Comparison of ENCODE assay signal across 8 mouse cellular contexts in the genomic region with DNA sequence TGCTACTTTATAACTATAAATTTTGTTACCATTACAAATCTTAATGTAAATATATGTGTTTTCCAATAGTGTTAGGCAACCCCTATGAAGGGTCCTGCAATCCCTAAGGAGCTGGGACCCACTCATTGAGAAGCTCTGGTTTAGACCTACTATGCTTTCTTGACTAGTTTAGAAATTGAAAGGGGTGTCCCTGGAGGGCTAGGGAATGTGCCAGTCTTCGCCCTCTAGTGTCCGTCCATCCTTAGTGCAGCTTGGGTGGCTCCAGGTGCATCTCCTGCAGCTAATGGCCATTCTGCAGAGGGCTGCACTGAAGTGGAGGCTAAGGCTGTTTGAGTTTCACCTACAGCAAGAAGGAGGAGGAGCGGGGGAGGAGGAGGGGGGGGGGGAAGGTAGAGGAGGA.
A peak's percentile ranks its signal among the peaks of the same experiment; 100 is the strongest.
DNase-seq lines count a peak whose midpoint lies in the region; ATAC-seq and TF ChIP-seq lines count a peak whose summit lies in the region.

No protein-coding gene starts in this region.

- no peak overlapping the region for H3K4me2 ChIP-seq in liver, embryonic 13.5 days
- H3K4me2 ChIP-seq in neural tube, embryonic 13.5 days = no peak overlapping the region

- no peak overlapping the region for H3K9ac ChIP-seq in liver, embryonic 13.5 days
- no peak overlapping the region for H3K9ac ChIP-seq in neural tube, embryonic 13.5 days

- H3K27me3 ChIP-seq in hindbrain, embryonic 10.5 days (ENCODE audit: insufficient read depth, poor library complexity, severe bottlenecking) = no peaks in the 10 kb centered on the region
- H3K27me3 ChIP-seq in liver, embryonic 13.5 days = no peaks in the 10 kb centered on the region
- H3K27me3 ChIP-seq in neural tube, embryonic 13.5 days = no peaks in the 10 kb centered on the region

- no peak overlapping the region for H3K4me3 ChIP-seq in hindbrain, embryonic 10.5 days
- no peak overlapping the region for H3K4me3 ChIP-seq in liver, embryonic 13.5 days (replicated peaks)
- H3K4me3 ChIP-seq in neural tube, embryonic 13.5 days = no peak overlapping the region

- H3K36me3 ChIP-seq in hindbrain, embryonic 10.5 days = no peaks in the 10 kb centered on the region
- no peaks in the 10 kb centered on the region for H3K36me3 ChIP-seq in liver, embryonic 13.5 days
- H3K36me3 ChIP-seq in neural tube, embryonic 13.5 days = no peaks in the 10 kb centered on the region

- no peaks in the 10 kb centered on the region for H3K9me3 ChIP-seq in hindbrain, embryonic 10.5 days
- H3K9me3 ChIP-seq in liver, embryonic 13.5 days (replicated peaks) = no peaks in the 10 kb centered on the region
- H3K9me3 ChIP-seq in neural tube, embryonic 13.5 days = no peaks in the 10 kb centered on the region

- intact Hi-C loops in heart, postnatal 25 days (cut with DNase I) = no loop called here

- peaks cover 5% of the 10 kb centered on the region for H3K4me1 ChIP-seq in hindbrain, embryonic 10.5 days (replicated peaks)
- no peaks in the 10 kb centered on the region for H3K4me1 ChIP-seq in liver, embryonic 13.5 days (replicated peaks)
- no peaks in the 10 kb centered on the region; the same call in 1 of the 2 replicates for H3K4me1 ChIP-seq in neural tube, embryonic 13.5 days (replicated peaks)

- TF ChIP-seq POLR2A in brain, embryonic 14.5 days (IDR thresholded peaks at IDR 0.05; ENCODE audit: borderline replicate concordance, extremely low read depth, insufficient read depth, insufficient read length, poor library complexity, severe bottlenecking) = no peak

- no peak for ATAC-seq in liver, embryonic 13.5 days (ENCODE audit: low read depth)
- 0 out of 2 replicates have a peak, but pooled peaks have one; percentile 32 for ATAC-seq in neural tube, embryonic 13.5 days (ENCODE audit: low read depth)

- peak; percentile 28 for DNase-seq in heart, adult 8-10 months (ENCODE audit: low spot score)
- no peak for DNase-seq in heart, postnatal 25 days (ENCODE audit: low spot score)
- peak; percentile 46 for DNase-seq in CD4-positive helper T cell, adult 2 months (ENCODE audit: low read depth, low spot score)
- peak; percentile 54 for DNase-seq in brain, embryonic 14.5 days (ENCODE audit: low read depth)
- peak; percentile 37 for DNase-seq in hindbrain, embryonic 10.5 days (ENCODE audit: low spot score)
- peak; percentile 9 for DNase-seq in liver, embryonic 13.5 days
- DNase-seq in gastrocnemius, adult 18-20 months (ENCODE audit: low spot score) = no peak

- H3K27ac ChIP-seq in hindbrain, embryonic 10.5 days = no peak overlapping the region
- H3K27ac ChIP-seq in liver, embryonic 13.5 days = no peak overlapping the region
- H3K27ac ChIP-seq in neural tube, embryonic 13.5 days (replicated peaks) = no peak overlapping the region

- 15% methylated on average over 3 of the region's 3 CpGs for WGBS in hindbrain, embryonic 10.5 days
- WGBS in liver, embryonic 13.5 days (ENCODE audit: insufficient replicate concordance) = 19% methylated on average over 3 of the region's 3 CpGs
- 25% methylated on average over 3 of the region's 3 CpGs for WGBS in neural tube, embryonic 13.5 days

- TF ChIP-seq CTCF in brain, embryonic 14.5 days (IDR thresholded peaks at IDR 0.05; ENCODE audit: borderline replicate concordance, extremely low read depth, insufficient read depth, insufficient read length) = peak; percentile 65

Comparison
In these comparisons a context has a peak if more than half of its experiments do, and no peak if none do; other contexts are left out.
1. DNase-seq: peak in heart, adult 8-10 months (single experiment), CD4-positive helper T cell, adult 2 months (single experiment), brain, embryonic 14.5 days (single experiment), hindbrain, embryonic 10.5 days (single experiment) and liver, embryonic 13.5 days (single experiment); none in heart, postnatal 25 days (single experiment) and gastrocnemius, adult 18-20 months (single experiment).